Mouse (Mus musculus) liver, embryonic 15.5 days (tissue): ENCODE data around the gene Jph2. TPM values are rescaled to one million over a fixed set of nuclear protein-coding genes. Genes with fewer than 3 reads are reported as not detected.

ENCODE experiments used
- ATAC-seq: fragments of 200-750 bp; cut with Nextera tagmentation; 2 replicates; pipeline ENCODE4 v1.8.0; 2017; ENCODE audit warnings: moderate number of reproducible peaks, mild to moderate bottlenecking, moderate library complexity; ENCODE audit not compliant: insufficient read depth
- H3K27ac ChIP-seq: fragments of 300-500 bp; sonication (generic); replicated peaks from 2 replicates; pipeline ENCODE4 v1.5.1; 2015; ENCODE audit warnings: mild to moderate bottlenecking, inconsistent platforms
- H3K27me3 ChIP-seq: fragments of 300-500 bp; sonication (generic); 2 replicates; pipeline ENCODE4 v1.6.1; 2015; ENCODE audit warnings: mild to moderate bottlenecking, inconsistent platforms
- H3K36me3 ChIP-seq: fragments of 300-500 bp; sonication (generic); replicated peaks from 2 replicates; pipeline ENCODE4 v1.6.1; 2015; ENCODE audit warnings: moderate library complexity, mild to moderate bottlenecking, inconsistent platforms
- H3K4me1 ChIP-seq: fragments of 300-500 bp; sonication (generic); replicated peaks from 2 replicates; pipeline ENCODE4 v1.6.1; 2015; ENCODE audit warnings: inconsistent platforms
- H3K4me2 ChIP-seq: fragments of 300-500 bp; sonication (generic); 2 replicates; pipeline ENCODE4 v1.6.1; 2015; ENCODE audit warnings: moderate library complexity, mild to moderate bottlenecking, inconsistent platforms
- H3K4me3 ChIP-seq: fragments of 300-500 bp; sonication (generic); replicated peaks from 2 replicates; pipeline ENCODE4 v1.5.1; 2015; ENCODE audit warnings: mild to moderate bottlenecking, inconsistent platforms
- H3K9ac ChIP-seq: fragments of 300-500 bp; sonication (generic); 2 replicates; pipeline ENCODE4 v1.6.1; 2015; ENCODE audit warnings: moderate library complexity, mild to moderate bottlenecking, inconsistent platforms
- H3K9me3 ChIP-seq: fragments of 300-500 bp; sonication (generic); replicated peaks from 2 replicates; pipeline ENCODE4 v1.6.1; 2016; ENCODE audit warnings: inconsistent platforms
- WGBS: fragments of 180-500 bp; shearing (Covaris S2); methylation state at CpG from one replicate; pipeline ENCODE4 v1.1.7; 2015; ENCODE audit warnings: mixed read lengths; ENCODE audit not compliant: insufficient replicate concordance; 5-methylcytosine and 5-hydroxymethylcytosine counted together
- polyA plus RNA-seq: library from polyadenylated mRNA; unstranded; fragments of >200 nt; fragmentation: Nextera tagmentation; extraction: Ambion mirVana; gene quantifications from 2 replicates; pipeline ENCODE4 v1.2.1, GENCODE M21; 2015

The Jph2 gene
- polyA plus RNA-seq, 1 experiment from 2014 or later, result 0.21 TPM

DNA sequence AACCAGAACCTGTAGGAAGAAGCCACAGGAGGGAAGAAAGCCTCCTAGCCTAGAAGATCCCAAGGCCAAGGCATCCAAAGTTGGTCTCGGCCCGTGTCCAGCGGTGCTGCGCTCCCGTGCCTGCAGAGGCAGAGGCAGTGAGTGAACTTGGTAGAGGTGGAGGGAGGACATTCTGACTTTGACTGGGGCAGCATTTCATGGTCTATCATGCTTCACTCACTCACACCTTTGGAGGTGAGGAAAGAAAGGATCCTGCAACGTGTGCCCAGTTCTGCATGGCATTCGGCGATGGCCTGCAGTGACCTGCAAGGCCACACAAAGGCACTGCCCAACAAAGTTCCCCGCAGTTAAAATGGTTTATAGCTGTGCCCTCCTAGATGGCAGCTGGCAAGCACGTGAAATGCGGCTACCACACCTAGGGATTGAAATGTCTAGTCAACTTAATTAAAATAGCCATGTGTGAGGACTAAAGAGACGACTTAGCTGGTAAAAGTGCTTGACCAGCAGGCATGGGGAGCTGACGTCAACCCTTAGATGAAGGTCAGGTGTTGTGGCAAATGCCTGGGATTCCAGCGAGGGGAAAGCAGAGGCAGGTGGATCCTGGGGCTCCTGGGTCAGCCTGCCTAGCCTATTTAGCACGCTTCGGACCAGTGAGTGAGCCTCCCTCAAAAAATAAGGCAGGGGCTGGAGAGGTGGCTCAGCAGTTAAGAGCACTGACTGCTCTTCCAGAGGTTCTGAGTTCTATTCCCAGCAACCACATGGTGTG is 36.8 kb downstream of the Jph2 start:
- ATAC-seq, result no peak
- peak overlapping the region; percentile 94; the same call in 1 of the 2 replicates for H3K27ac ChIP-seq

DNA sequence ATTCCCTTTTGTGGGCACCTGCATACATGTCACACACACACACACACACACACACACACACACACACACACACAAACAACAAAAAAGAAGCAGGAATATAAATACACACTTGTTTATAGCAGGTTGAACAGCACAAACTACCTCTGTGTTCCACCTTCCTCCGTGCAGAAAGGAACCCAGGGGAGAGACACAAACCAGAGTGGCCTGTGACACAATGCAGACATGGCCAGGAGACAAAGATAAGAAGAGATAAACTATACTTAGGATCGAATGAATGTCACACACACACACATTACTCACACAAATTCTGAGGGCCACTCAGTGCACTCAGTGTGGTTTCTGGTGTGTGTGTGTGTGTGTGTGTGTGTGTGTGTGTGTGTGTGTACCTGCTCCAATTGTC is 38.5 kb downstream of the Jph2 start:
- Histone ChIP-seq H3K27me3 (no peaks in the 10 kb centered on the region), H3K4me1 (peaks cover 91% of the 10 kb centered on the region), H3K9ac (peak overlapping the region; percentile 32; the same call in 1 of the 2 replicates), H3K27ac (peak overlapping the region; percentile 94), H3K4me3 (no peak overlapping the region), H3K4me2 (peak overlapping the region; percentile 74), H3K36me3 (no peaks in the 10 kb centered on the region), H3K9me3 (no peaks in the 10 kb centered on the region)
- WGBS, result 8% methylated on average over 2 of the region's 2 CpGs
- no peak for ATAC-seq

More for the DNA sequence above, 36.8 kb downstream of the Jph2 start:
- Histone ChIP-seq H3K4me2 (no peak overlapping the region), H3K9me3 (no peaks in the 10 kb centered on the region), H3K4me3 (no peak overlapping the region), H3K9ac (no peak overlapping the region), H3K36me3 (no peaks in the 10 kb centered on the region), H3K27me3 (no peaks in the 10 kb centered on the region), H3K4me1 (peaks cover 84% of the 10 kb centered on the region)
- 82% methylated on average over 16 of the region's 16 CpGs for WGBS

DNA sequence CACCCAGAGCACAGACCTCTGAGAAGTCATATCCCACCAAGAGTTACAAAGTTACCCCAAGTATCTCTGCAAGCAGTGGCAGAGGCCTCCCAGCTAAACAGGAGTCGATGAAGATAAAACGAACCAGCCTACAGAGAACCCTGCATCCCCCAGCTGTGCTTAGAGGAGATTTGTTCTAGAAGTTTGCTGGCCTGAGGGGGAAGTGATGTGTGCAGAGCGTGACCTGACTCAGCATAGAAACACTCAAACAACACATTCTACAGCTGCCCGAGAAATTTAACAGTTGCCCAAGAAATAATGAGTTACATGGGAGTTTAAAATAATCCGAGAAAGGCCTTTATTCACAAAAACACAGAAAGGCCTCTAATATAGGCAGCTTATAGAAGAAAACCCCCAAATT is 39.1 kb downstream of the Jph2 start:
- 24% methylated on average over 5 of the region's 5 CpGs for WGBS
- peak; percentile 60 for ATAC-seq
- Histone ChIP-seq H3K27me3 (no peaks in the 10 kb centered on the region), H3K4me1 (peaks cover 91% of the 10 kb centered on the region), H3K4me2 (peak overlapping the region; percentile 74), H3K4me3 (peak overlapping the region; percentile 63; the same call in 1 of the 2 replicates), H3K27ac (peak overlapping the region; percentile 94), H3K36me3 (no peaks in the 10 kb centered on the region), H3K9ac (peak overlapping the region; percentile 57; the same call in 1 of the 2 replicates), H3K9me3 (no peaks in the 10 kb centered on the region)

DNA sequence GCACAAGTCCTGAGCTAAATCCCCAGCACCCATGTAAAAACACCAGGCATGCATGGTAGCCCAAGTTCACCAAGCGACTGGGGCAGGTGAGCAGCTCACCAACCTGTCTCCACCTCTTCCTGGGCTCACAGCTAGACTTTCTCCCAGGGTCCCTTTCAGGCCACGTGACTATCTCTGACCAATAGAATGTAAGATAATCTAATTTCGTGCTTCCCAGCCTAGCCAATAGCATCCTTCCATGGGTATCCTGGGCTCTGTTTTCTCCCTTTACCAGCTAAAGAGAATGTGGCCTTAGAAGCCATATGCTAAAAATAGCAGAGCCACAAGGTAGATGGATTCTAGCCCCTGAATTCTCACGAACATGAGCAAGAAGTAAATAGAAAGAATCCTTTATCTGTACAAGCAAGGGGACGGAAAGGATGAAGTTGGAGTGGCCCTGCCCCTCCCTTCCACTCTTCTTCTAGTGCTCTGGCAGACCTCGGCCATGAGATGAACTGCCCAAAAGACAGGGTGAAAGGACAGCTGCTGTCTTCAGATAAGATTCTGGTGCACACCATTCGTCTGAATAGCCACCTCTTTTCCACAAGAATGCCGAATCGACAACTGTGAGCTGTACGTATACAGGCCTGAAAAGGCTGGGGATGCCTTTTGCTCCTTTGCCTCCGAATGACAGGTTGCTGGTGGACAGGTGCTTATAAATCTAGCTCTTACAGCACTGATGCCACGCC is 41.5 kb downstream of the Jph2 start:
- Histone ChIP-seq H3K36me3 (no peaks in the 10 kb centered on the region), H3K9ac (peak overlapping the region; percentile 57), H3K4me2 (peak overlapping the region; percentile 74), H3K4me3 (peak overlapping the region; percentile 63), H3K27me3 (no peaks in the 10 kb centered on the region), H3K27ac (peak overlapping the region; percentile 94), H3K9me3 (no peaks in the 10 kb centered on the region), H3K4me1 (peaks cover 79% of the 10 kb centered on the region)
- 25% methylated on average over 12 of the region's 12 CpGs for WGBS
- peak; percentile 85 for ATAC-seq

DNA sequence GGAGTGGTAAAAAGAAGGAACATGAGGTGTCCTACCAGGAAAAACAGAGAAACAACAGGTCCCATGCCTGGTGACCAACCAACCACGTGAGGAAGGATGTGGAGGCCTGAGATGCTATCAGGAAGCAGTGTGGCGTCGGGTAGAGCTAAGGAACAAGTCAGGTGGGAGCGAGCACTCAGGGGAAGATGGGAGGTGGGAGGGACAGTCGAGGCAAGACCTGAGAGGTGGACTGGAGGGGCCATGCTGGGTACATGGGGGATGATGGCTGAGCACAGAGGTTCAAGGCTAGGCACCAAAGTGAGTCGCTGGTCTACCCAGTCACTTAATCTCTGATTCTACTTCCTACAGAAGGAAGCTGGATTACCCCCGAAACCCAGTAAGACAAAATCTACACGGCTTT is 42.1 kb downstream of the Jph2 start:
- 30% methylated on average over 8 of the region's 8 CpGs for WGBS
- Histone ChIP-seq H3K4me1 (peaks cover 72% of the 10 kb centered on the region), H3K4me2 (peak overlapping the region; percentile 74), H3K27me3 (no peaks in the 10 kb centered on the region), H3K27ac (peak overlapping the region; percentile 94), H3K9me3 (no peaks in the 10 kb centered on the region), H3K9ac (peak overlapping the region; percentile 57), H3K36me3 (no peaks in the 10 kb centered on the region), H3K4me3 (peak overlapping the region; percentile 63)
- no peak for ATAC-seq

DNA sequence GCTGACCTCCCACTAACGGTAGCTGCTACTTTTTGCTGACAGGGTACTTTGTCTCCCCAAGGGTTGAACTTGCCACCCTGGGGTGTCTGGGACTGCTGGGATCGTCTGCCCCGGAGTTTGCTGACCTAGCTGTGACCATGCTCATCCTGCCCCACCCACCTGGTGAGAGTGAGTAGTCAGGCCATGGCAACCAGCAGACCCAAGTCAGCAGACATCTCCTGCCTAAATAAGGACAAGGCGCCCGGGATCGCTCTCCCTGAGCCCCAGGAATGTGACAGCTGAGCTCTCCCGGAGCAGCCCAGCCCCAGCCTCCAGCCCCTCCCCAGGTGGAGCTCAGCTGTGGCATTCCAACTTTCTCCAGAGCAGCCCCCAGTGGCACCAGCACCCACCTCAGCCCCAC is 44.1 kb downstream of the Jph2 start:
- no peaks in the 10 kb centered on the region for H3K36me3 ChIP-seq
- H3K9me3 ChIP-seq, result no peaks in the 10 kb centered on the region
- peaks cover 64% of the 10 kb centered on the region for H3K4me1 ChIP-seq
- ATAC-seq, result no peak
- H3K27me3 ChIP-seq, result peaks cover 4% of the 10 kb centered on the region; the same call in 1 of the 2 replicates
- H3K27ac ChIP-seq, result 0 out of 2 replicates have a peak overlapping the region, but pooled peaks have one; percentile 19
- 37% methylated on average over 7 of the region's 7 CpGs for WGBS
- no peak overlapping the region for H3K4me2 ChIP-seq
- H3K4me3 ChIP-seq, result no peak overlapping the region
- H3K9ac ChIP-seq, result no peak overlapping the region

DNA sequence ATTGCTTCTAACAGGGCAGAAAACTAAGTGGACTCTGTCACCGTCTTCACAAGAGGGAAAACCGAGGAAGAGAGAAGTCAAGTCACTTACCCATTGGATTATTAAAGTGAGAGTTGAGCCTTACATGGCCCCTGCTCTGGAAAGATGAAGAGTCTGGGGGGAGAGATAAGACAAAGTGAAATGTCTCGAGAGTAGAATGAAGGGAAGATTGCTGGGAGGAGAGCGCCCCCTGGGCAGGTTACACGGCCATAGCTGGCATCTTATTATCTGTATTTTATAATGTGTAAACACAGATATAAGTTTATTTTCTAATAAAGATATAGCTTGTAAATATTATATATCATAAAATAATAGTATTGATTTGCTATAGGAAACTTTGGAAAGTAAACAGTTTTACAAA is 47.4 kb downstream of the Jph2 start:
- Histone ChIP-seq H3K4me3 (no peak overlapping the region), H3K4me1 (peaks cover 33% of the 10 kb centered on the region), H3K27ac (peak overlapping the region; percentile 39), H3K9me3 (no peaks in the 10 kb centered on the region), H3K36me3 (no peaks in the 10 kb centered on the region), H3K27me3 (peaks cover 16% of the 10 kb centered on the region), H3K9ac (no peak overlapping the region), H3K4me2 (peak overlapping the region; percentile 44)
- 19% methylated on average over 5 of the region's 5 CpGs for WGBS
- peak; percentile 66 for ATAC-seq

DNA sequence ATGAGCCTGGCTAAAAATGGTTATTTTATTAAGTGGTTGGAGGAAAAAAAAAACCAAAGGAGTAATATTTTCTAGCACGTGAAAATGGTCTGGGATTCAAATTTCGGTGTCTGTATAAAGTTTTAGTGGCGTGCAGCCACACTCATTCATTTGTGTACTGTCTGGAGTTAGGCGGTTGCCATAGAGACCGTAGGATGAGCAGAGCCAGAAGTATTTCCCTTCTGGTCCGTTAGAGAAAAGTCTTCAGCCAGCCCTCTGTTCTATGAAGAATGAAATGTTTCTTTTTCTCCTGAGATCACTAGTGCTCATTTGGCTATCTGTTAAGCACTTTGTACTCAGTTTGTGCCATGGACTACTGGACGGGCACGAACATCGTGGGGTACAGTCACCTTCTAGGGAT is 48.4 kb downstream of the Jph2 start:
- WGBS, result 69% methylated on average over 9 of the region's 9 CpGs
- H3K36me3 ChIP-seq, result no peaks in the 10 kb centered on the region
- no peak overlapping the region for H3K4me2 ChIP-seq
- no peak overlapping the region; the same call in 1 of the 2 replicates for H3K27ac ChIP-seq
- no peaks in the 10 kb centered on the region for H3K9me3 ChIP-seq
- H3K27me3 ChIP-seq, result peaks cover 23% of the 10 kb centered on the region
- no peak overlapping the region for H3K4me3 ChIP-seq
- no peak overlapping the region for H3K9ac ChIP-seq
- ATAC-seq, result no peak
- peaks cover 28% of the 10 kb centered on the region for H3K4me1 ChIP-seq

DNA sequence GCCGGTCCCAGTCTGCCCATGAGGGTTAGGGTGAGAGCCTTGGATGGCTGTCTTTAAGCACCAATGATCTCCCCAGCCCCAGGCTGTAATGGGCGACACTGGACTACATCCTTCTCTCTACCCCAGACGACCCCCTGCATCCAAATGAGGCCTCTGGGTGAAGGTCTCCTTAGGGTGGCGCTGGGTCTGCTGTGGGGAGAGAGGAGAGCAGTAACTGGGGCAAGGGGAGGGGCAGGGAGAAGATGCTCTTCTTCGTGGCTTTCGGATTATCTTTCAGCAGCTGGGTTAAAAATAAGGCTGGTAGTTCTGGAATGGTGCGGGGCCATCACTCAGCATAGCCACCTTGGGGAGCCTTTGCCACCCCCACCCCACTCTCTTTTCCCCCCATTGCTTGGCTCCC is 49.1 kb downstream of the Jph2 start:
- H3K9ac ChIP-seq, result no peak overlapping the region
- no peak overlapping the region for H3K27ac ChIP-seq
- H3K36me3 ChIP-seq, result no peaks in the 10 kb centered on the region
- no peak overlapping the region for H3K4me3 ChIP-seq
- no peaks in the 10 kb centered on the region for H3K9me3 ChIP-seq
- 70% methylated on average over 7 of the region's 7 CpGs for WGBS
- peaks cover 23% of the 10 kb centered on the region for H3K27me3 ChIP-seq
- H3K4me1 ChIP-seq, result peaks cover 22% of the 10 kb centered on the region
- no peak for ATAC-seq
- no peak overlapping the region for H3K4me2 ChIP-seq

DNA sequence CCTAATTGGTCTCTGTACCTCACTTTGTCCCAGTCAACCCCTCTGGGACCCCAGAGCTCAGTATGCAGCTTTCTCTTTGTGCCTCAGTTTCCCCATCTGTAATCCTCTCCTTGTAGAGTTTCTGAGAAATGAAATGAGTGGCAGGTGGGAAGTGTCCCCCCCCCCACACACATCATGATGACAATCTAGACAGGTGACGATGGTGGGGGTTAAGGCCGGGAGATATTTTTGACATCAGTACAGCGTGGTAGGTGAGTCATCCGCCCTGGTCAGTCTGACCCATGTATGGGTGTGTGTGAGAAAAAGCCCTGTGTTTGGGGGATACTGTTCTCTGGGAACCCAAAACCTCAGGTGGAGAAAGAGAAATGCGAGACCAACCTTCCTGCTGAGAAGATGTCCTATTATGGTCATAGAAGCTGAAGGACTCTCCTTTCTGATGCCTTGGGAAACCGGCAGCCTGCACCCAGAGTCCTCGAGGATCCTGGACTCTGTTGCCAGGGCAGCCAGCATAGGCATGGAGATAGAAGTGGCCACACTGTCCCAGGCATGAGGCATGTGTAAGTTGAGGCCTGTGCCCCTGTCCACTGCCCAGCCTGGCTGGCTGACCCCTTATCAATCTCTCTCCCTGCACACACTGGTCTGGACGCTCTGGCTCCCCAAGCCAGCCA is 50.1 kb downstream of the Jph2 start:
- no peaks in the 10 kb centered on the region for H3K36me3 ChIP-seq
- no peak overlapping the region for H3K4me3 ChIP-seq
- H3K9ac ChIP-seq, result no peak overlapping the region
- ATAC-seq, result no peak
- H3K4me1 ChIP-seq, result peaks cover 17% of the 10 kb centered on the region
- no peak overlapping the region for H3K27ac ChIP-seq
- H3K4me2 ChIP-seq, result no peak overlapping the region
- peaks cover 28% of the 10 kb centered on the region for H3K27me3 ChIP-seq
- no peaks in the 10 kb centered on the region for H3K9me3 ChIP-seq
- 64% methylated on average over 8 of the region's 8 CpGs for WGBS

DNA sequence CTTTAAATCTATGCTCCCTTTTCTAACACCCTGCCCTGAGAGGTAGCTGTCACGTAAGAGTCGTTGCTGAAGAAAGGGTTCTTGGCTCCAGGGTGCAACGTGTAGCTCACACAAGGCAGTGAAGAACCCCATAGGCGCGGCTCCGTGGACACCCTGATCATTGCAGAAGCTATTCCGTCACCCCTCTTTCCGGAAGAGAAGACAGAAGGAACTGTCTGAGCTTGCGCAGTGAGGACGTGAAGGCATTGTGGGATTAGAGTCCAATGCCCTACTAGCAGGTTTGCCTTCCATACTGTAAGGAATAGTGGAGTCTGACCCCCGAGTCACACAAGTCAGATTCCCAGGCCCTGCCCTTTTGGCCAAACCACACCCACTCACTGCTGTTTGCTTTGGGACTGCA is 51.3 kb downstream of the Jph2 start:
- Histone ChIP-seq H3K4me3 (no peak overlapping the region), H3K27ac (no peak overlapping the region), H3K9me3 (no peaks in the 10 kb centered on the region), H3K4me1 (peaks cover 11% of the 10 kb centered on the region), H3K36me3 (no peaks in the 10 kb centered on the region), H3K4me2 (no peak overlapping the region), H3K27me3 (peaks cover 34% of the 10 kb centered on the region), H3K9ac (no peak overlapping the region)
- 63% methylated on average over 11 of the region's 11 CpGs for WGBS
- ATAC-seq, result no peak
